Comparison of ENCODE assay signal across 9 mouse cellular contexts in the genomic region with DNA sequence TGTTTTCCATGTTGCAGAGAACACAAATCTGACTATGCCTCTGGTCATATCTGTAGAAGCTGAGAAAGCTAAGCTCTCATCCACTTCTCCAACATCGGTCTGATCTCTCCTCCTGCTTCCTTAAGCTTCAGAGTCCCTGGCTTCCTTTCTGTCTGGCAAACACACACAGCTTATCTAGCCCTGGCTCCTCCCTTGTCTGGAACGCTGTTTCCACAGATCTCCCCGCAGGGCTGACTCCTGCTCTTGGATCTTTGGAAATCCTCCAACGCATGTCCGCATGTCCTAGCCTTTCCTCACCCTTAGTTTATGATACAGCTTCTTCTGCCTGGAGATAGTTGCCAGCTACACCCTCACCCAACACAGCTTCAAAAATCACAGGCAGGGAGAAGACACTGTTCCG. TPM values are rescaled to one million over a fixed set of nuclear protein-coding genes. Genes with fewer than 3 reads are reported as not detected.
DNase-seq lines count a peak whose midpoint lies in the region; ATAC-seq and TF ChIP-seq lines count a peak whose summit lies in the region.
"Had no signal": no experiment of that assay in that cellular context is flagged by ENCODE, and none has a peak within 500 bp of the region (broad histone marks: within the 10 kb centered on the region; RNA-seq: fewer than 3 reads in every experiment).

No protein-coding gene starts in this region.

- no peak overlapping the region for H3K4me3 ChIP-seq in kidney, embryonic 15.5 days (replicated peaks)
- no peak overlapping the region for H3K4me3 ChIP-seq in heart, embryonic 11.5 days (ENCODE audit: low read depth, low read length)
- H3K4me3 ChIP-seq in lung, postnatal 0 days (ENCODE audit: low read depth, low read length): no peak overlapping the region
- H3K4me3 ChIP-seq in forebrain, embryonic 11.5 days (ENCODE audit: low read depth, low read length): no peak overlapping the region
- H3K4me3 ChIP-seq in forebrain, postnatal 0 days (ENCODE audit: low read depth, low read length): no peak overlapping the region

- peak overlapping the region; percentile 89; the same call in 1 of the 2 replicates for H3K4me2 ChIP-seq in kidney, embryonic 15.5 days
- peak overlapping the region; percentile 90 for H3K4me2 ChIP-seq in heart, embryonic 11.5 days
- H3K4me2 ChIP-seq in lung, postnatal 0 days (replicated peaks; ENCODE audit: low read depth, low read length): 0 out of 2 replicates have a peak overlapping the region, but pooled peaks have one; percentile 5
- H3K4me2 ChIP-seq in forebrain, embryonic 11.5 days (ENCODE audit: low read depth, low read length, severe bottlenecking): no peak overlapping the region
- no peak overlapping the region for H3K4me2 ChIP-seq in forebrain, postnatal 0 days (ENCODE audit: low read depth)

- ATAC-seq in kidney, embryonic 15.5 days (replicated peaks; ENCODE audit: low FRiP score): no peak
- no peak for ATAC-seq in heart, embryonic 11.5 days (replicated peaks; ENCODE audit: insufficient number of reproducible peaks, low FRiP score, low TSS enrichment)
- ATAC-seq in lung, postnatal 0 days: no peak
- no peak for ATAC-seq in forebrain, embryonic 11.5 days (replicated peaks; ENCODE audit: low FRiP score)
- ATAC-seq in forebrain, postnatal 0 days: no peak
- ATAC-seq: midbrain, embryonic 16.5 days had no signal

- no peak overlapping the region for H3K9ac ChIP-seq in kidney, embryonic 15.5 days
- no peak overlapping the region for H3K9ac ChIP-seq in heart, embryonic 11.5 days (ENCODE audit: low read depth, low read length)
- H3K9ac ChIP-seq in lung, postnatal 0 days (replicated peaks; ENCODE audit: low read depth): no peak overlapping the region
- no peak overlapping the region for H3K9ac ChIP-seq in forebrain, embryonic 11.5 days (ENCODE audit: low read length)
- H3K9ac ChIP-seq in forebrain, postnatal 0 days: no peak overlapping the region

- H3K27ac ChIP-seq in kidney, embryonic 15.5 days: no peak overlapping the region
- peak overlapping the region; percentile 78 for H3K27ac ChIP-seq in heart, embryonic 11.5 days (ENCODE audit: low read depth, low read length)
- peak overlapping the region; percentile 51; the same call in 1 of the 2 replicates for H3K27ac ChIP-seq in lung, postnatal 0 days (ENCODE audit: low read length)
- no peak overlapping the region for H3K27ac ChIP-seq in forebrain, embryonic 11.5 days (ENCODE audit: low read depth, low read length)
- H3K27ac ChIP-seq in forebrain, postnatal 0 days (ENCODE audit: low read depth, low read length): no peak overlapping the region

- WGBS in kidney, embryonic 15.5 days: 55% methylated on average over 6 of the region's 6 CpGs
- 16% methylated on average over 6 of the region's 6 CpGs for WGBS in heart, embryonic 11.5 days (ENCODE audit: insufficient replicate concordance)
- 20% methylated on average over 6 of the region's 6 CpGs for WGBS in lung, postnatal 0 days
- 63% methylated on average over 6 of the region's 6 CpGs for whole genome bisulfite sequencing in forebrain, embryonic 11.5 days
- WGBS in forebrain, postnatal 0 days: 62% methylated on average over 6 of the region's 6 CpGs

- H3K27me3 ChIP-seq in kidney, embryonic 15.5 days: no peaks in the 10 kb centered on the region
- H3K27me3 ChIP-seq in heart, embryonic 11.5 days (ENCODE audit: control insufficient read depth, insufficient read depth, low read length): no peaks in the 10 kb centered on the region
- no peaks in the 10 kb centered on the region for H3K27me3 ChIP-seq in lung, postnatal 0 days (replicated peaks; ENCODE audit: insufficient read depth, low read length)
- H3K27me3 ChIP-seq in forebrain, embryonic 11.5 days (ENCODE audit: control insufficient read depth, insufficient read depth, low read length): no peaks in the 10 kb centered on the region
- no peaks in the 10 kb centered on the region for H3K27me3 ChIP-seq in forebrain, postnatal 0 days (ENCODE audit: insufficient read depth, low read length)

- no peaks in the 10 kb centered on the region for H3K36me3 ChIP-seq in kidney, embryonic 15.5 days
- no peaks in the 10 kb centered on the region for H3K36me3 ChIP-seq in heart, embryonic 11.5 days (ENCODE audit: control insufficient read depth, insufficient read depth, low read length)
- no peaks in the 10 kb centered on the region for H3K36me3 ChIP-seq in lung, postnatal 0 days (ENCODE audit: insufficient read depth, low read length)
- no peaks in the 10 kb centered on the region for H3K36me3 ChIP-seq in forebrain, embryonic 11.5 days (ENCODE audit: control insufficient read depth, insufficient read depth, low read length)
- no peaks in the 10 kb centered on the region for H3K36me3 ChIP-seq in forebrain, postnatal 0 days (ENCODE audit: insufficient read depth)

- DNase-seq in kidney, adult 11 months: no peak
- DNase-seq in MN1 (ENCODE audit: low spot score): peak; percentile 43
- DNase-seq in lung, postnatal 0 days (ENCODE audit: low spot score): peak; percentile 65
- no peak for DNase-seq in forebrain, embryonic 11.5 days (ENCODE audit: low spot score)
- no peak for DNase-seq in forebrain, postnatal 0 days
- no peak for DNase-seq in cerebellum, postnatal 36 days

- H3K9me3 ChIP-seq in kidney, embryonic 15.5 days (replicated peaks): no peaks in the 10 kb centered on the region
- H3K9me3 ChIP-seq in heart, embryonic 11.5 days (replicated peaks; ENCODE audit: control insufficient read depth, low read length): no peaks in the 10 kb centered on the region
- H3K9me3 ChIP-seq in lung, postnatal 0 days (ENCODE audit: low read length): no peaks in the 10 kb centered on the region
- no peaks in the 10 kb centered on the region for H3K9me3 ChIP-seq in forebrain, embryonic 11.5 days (ENCODE audit: control insufficient read depth, low read length)
- no peaks in the 10 kb centered on the region for H3K9me3 ChIP-seq in forebrain, postnatal 0 days (ENCODE audit: low read length)

- H3K4me1 ChIP-seq in kidney, embryonic 15.5 days: peaks cover 55% of the 10 kb centered on the region
- H3K4me1 ChIP-seq in heart, embryonic 11.5 days (ENCODE audit: control insufficient read depth, insufficient read depth, low read length): peaks cover 37% of the 10 kb centered on the region
- peaks cover 17% of the 10 kb centered on the region for H3K4me1 ChIP-seq in lung, postnatal 0 days (ENCODE audit: insufficient read depth, low read depth, low read length)
- H3K4me1 ChIP-seq in forebrain, embryonic 11.5 days (replicated peaks; ENCODE audit: control insufficient read depth, insufficient read depth, low read length): peaks cover 13% of the 10 kb centered on the region; the same call in 1 of the 2 replicates
- H3K4me1 ChIP-seq in forebrain, postnatal 0 days (ENCODE audit: insufficient read depth): peaks cover 12% of the 10 kb centered on the region

- TF ChIP-seq CTCF in lung, postnatal 0 days (IDR thresholded peaks at IDR 0.05): no peak
- no peak for TF ChIP-seq CTCF in forebrain, postnatal 0 days (IDR thresholded peaks at IDR 0.05; ENCODE audit: low read depth)

- TF ChIP-seq EP300 in lung, postnatal 0 days (IDR thresholded peaks at IDR 0.05): no peak

RNA-seq across cellular contexts. Expression of a gene that starts 3.0 kb away (rescaled TPM):
- 60.8 and 64.3 TPM in 2 replicates for polyA plus RNA-seq in kidney, embryonic 15.5 days (2015; fragmentation: Nextera tagmentation; extraction: Ambion mirVana)
- polyA plus RNA-seq in heart, embryonic 11.5 days (2014; fragmentation: Nextera tagmentation; extraction: Ambion mirVana): 26.4 and 28.2 TPM in 2 replicates
- polyA plus RNA-seq in lung, postnatal 0 days (2015; fragmentation: Nextera tagmentation; extraction: Ambion mirVana): 62.9 and 70.0 TPM in 2 replicates
- 60.3 and 60.6 TPM in 2 replicates for polyA plus RNA-seq in forebrain, embryonic 11.5 days (2014; fragmentation: Nextera tagmentation; extraction: Ambion mirVana)
- total RNA-seq in forebrain, postnatal 0 days (2014; rRNA removed): 32.7 and 45.6 TPM in 2 replicates
- polyA plus RNA-seq in forebrain, postnatal 0 days (2015; fragmentation: Nextera tagmentation; extraction: Ambion mirVana): 35.3 and 41.7 TPM in 2 replicates

RNA-seq across cellular contexts. Expression of a gene that starts 8.1 kb away (rescaled TPM):
- polyA plus RNA-seq in kidney, embryonic 15.5 days (2015; fragmentation: Nextera tagmentation; extraction: Ambion mirVana): 7.4 and 8.7 TPM in 2 replicates
- polyA plus RNA-seq in heart, embryonic 11.5 days (2014; fragmentation: Nextera tagmentation; extraction: Ambion mirVana): 7.7 and 9.8 TPM in 2 replicates
- 20.1 and 21.9 TPM in 2 replicates for polyA plus RNA-seq in lung, postnatal 0 days (2015; fragmentation: Nextera tagmentation; extraction: Ambion mirVana)
- 7.9 and 9.2 TPM in 2 replicates for polyA plus RNA-seq in forebrain, embryonic 11.5 days (2014; fragmentation: Nextera tagmentation; extraction: Ambion mirVana)
- total RNA-seq in forebrain, postnatal 0 days (2014; rRNA removed): 32.8 and 33.7 TPM in 2 replicates
- 20.9 and 21.7 TPM in 2 replicates for polyA plus RNA-seq in forebrain, postnatal 0 days (2015; fragmentation: Nextera tagmentation; extraction: Ambion mirVana)

RNA-seq across cellular contexts. Expression of a gene that starts 20.7 kb away (rescaled TPM):
- 83.5 and 101 TPM in 2 replicates for polyA plus RNA-seq in kidney, embryonic 15.5 days (2015; fragmentation: Nextera tagmentation; extraction: Ambion mirVana)
- 89.7 and 94.7 TPM in 2 replicates for polyA plus RNA-seq in heart, embryonic 11.5 days (2014; fragmentation: Nextera tagmentation; extraction: Ambion mirVana)
- polyA plus RNA-seq in lung, postnatal 0 days (2015; fragmentation: Nextera tagmentation; extraction: Ambion mirVana): 45.0 and 50.6 TPM in 2 replicates
- 95.9 and 98.4 TPM in 2 replicates for polyA plus RNA-seq in forebrain, embryonic 11.5 days (2014; fragmentation: Nextera tagmentation; extraction: Ambion mirVana)
- 76.8 and 104 TPM in 2 replicates for total RNA-seq in forebrain, postnatal 0 days (2014; rRNA removed)
- polyA plus RNA-seq in forebrain, postnatal 0 days (2015; fragmentation: Nextera tagmentation; extraction: Ambion mirVana): 500 and 554 TPM in 2 replicates

RNA-seq across cellular contexts. Expression of a gene that starts 22.2 kb away (rescaled TPM):
- polyA plus RNA-seq in kidney, embryonic 15.5 days (2015; fragmentation: Nextera tagmentation; extraction: Ambion mirVana): 164 and 175 TPM in 2 replicates
- 89.2 and 89.6 TPM in 2 replicates for polyA plus RNA-seq in heart, embryonic 11.5 days (2014; fragmentation: Nextera tagmentation; extraction: Ambion mirVana)
- 6.5 and 9.1 TPM in 2 replicates for polyA plus RNA-seq in lung, postnatal 0 days (2015; fragmentation: Nextera tagmentation; extraction: Ambion mirVana)
- polyA plus RNA-seq in forebrain, embryonic 11.5 days (2014; fragmentation: Nextera tagmentation; extraction: Ambion mirVana): 199 and 209 TPM in 2 replicates
- total RNA-seq in forebrain, postnatal 0 days (2014; rRNA removed): 8.5 and 12.5 TPM in 2 replicates
- polyA plus RNA-seq in forebrain, postnatal 0 days (2015; fragmentation: Nextera tagmentation; extraction: Ambion mirVana): 11.5 and 13.9 TPM in 2 replicates

RNA-seq across cellular contexts. Expression of a gene that starts 27.4 kb away (rescaled TPM):
- polyA plus RNA-seq in kidney, embryonic 15.5 days (2015; fragmentation: Nextera tagmentation; extraction: Ambion mirVana): 12.1 and 13.7 TPM in 2 replicates
- 6.2 and 6.3 TPM in 2 replicates for polyA plus RNA-seq in heart, embryonic 11.5 days (2014; fragmentation: Nextera tagmentation; extraction: Ambion mirVana)
- polyA plus RNA-seq in lung, postnatal 0 days (2015; fragmentation: Nextera tagmentation; extraction: Ambion mirVana): 16.6 and 30.0 TPM in 2 replicates
- 8.2 and 10.0 TPM in 2 replicates for polyA plus RNA-seq in forebrain, embryonic 11.5 days (2014; fragmentation: Nextera tagmentation; extraction: Ambion mirVana)
- 16.5 and 38.3 TPM in 2 replicates for total RNA-seq in forebrain, postnatal 0 days (2014; rRNA removed)
- 15.2 and 16.7 TPM in 2 replicates for polyA plus RNA-seq in forebrain, postnatal 0 days (2015; fragmentation: Nextera tagmentation; extraction: Ambion mirVana)

Comparison
In these comparisons a context has a peak if more than half of its experiments do, and no peak if none do; other contexts are left out.
1. H3K27ac ChIP-seq: peak in heart, embryonic 11.5 days (single experiment) and lung, postnatal 0 days (single experiment); none in kidney, embryonic 15.5 days (single experiment), forebrain, embryonic 11.5 days (single experiment) and forebrain, postnatal 0 days (single experiment).
2. H3K4me2 ChIP-seq: peak in kidney, embryonic 15.5 days (single experiment), heart, embryonic 11.5 days (single experiment) and lung, postnatal 0 days (single experiment); none in forebrain, embryonic 11.5 days (single experiment) and forebrain, postnatal 0 days (single experiment).
3. DNase-seq: peak in MN1 (single experiment) and lung, postnatal 0 days (single experiment); none in kidney, adult 11 months (single experiment), forebrain, embryonic 11.5 days (single experiment), forebrain, postnatal 0 days (single experiment) and cerebellum, postnatal 36 days (0 of 2).